Mouse (Mus musculus): Measurements from ENCODE around the gene Ankrd28.

The Ankrd28 gene

GRCm38 (mm10) chr14:31717360-31717759 is 113.1 kb downstream of the Ankrd28 start:
- in situ Hi-C loops (cut with MseI, MboI): no loop called here

GRCm38 (mm10) chr14:31715669-31716068 is 114.8 kb downstream of the Ankrd28 start:
- in situ Hi-C loops (cut with MseI, MboI): no loop called here

GRCm38 (mm10) chr14:31709343-31709742 is 121.1 kb downstream of the Ankrd28 start:
- in situ Hi-C loops (cut with MseI, MboI): no loop called here

GRCm38 (mm10) chr14:31700376-31700775 is 130.1 kb downstream of the Ankrd28 start:
- in situ Hi-C loops (cut with MseI, MboI): no loop called here

- in situ Hi-C loops (cut with MseI, MboI): no loop called here
These were observed 132.7 kb downstream of the Ankrd28 start for GRCm38 (mm10) chr14:31697755-31698154.

GRCm38 (mm10) chr14:31697346-31697745 is 133.1 kb downstream of the Ankrd28 start:
- in situ Hi-C loops (cut with MseI, MboI): no loop called here

GRCm38 (mm10) chr14:31696985-31697303 is 133.5 kb downstream of the Ankrd28 start:
- in situ Hi-C loops (cut with MseI, MboI): no loop called here

GRCm38 (mm10) chr14:31696206-31696984 is 134.1 kb downstream of the Ankrd28 start:
- in situ Hi-C loops (cut with MseI, MboI): no loop called here

- in situ Hi-C loops (cut with MseI, MboI): no loop called here
These were observed 137.9 kb downstream of the Ankrd28 start for GRCm38 (mm10) chr14:31692536-31692935.

GRCm38 (mm10) chr14:31686231-31686630 is 144.2 kb downstream of the Ankrd28 start:
- in situ Hi-C loops (cut with MseI, MboI): no loop called here

- in situ Hi-C loops (cut with MseI, MboI): no loop called here
These were observed 144.8 kb downstream of the Ankrd28 start for GRCm38 (mm10) chr14:31685680-31686079.

- in situ Hi-C loops (cut with MseI, MboI): no loop called here
These were observed 146.0 kb downstream of the Ankrd28 start for GRCm38 (mm10) chr14:31684343-31685040.

- in situ Hi-C loops (cut with MseI, MboI): no loop called here
These were observed 146.8 kb downstream of the Ankrd28 start for GRCm38 (mm10) chr14:31683610-31684009.

GRCm38 (mm10) chr14:31681931-31682555 is 148.4 kb downstream of the Ankrd28 start:
- in situ Hi-C loops (cut with MseI, MboI): no loop called here

GRCm38 (mm10) chr14:31681291-31681690 is 149.2 kb downstream of the Ankrd28 start:
- in situ Hi-C loops (cut with MseI, MboI): no loop called here

- in situ Hi-C loops (cut with MseI, MboI): no loop called here
These were observed 149.8 kb downstream of the Ankrd28 start for GRCm38 (mm10) chr14:31680656-31681055.

- in situ Hi-C loops (cut with MseI, MboI): loop anchor here in 1 of 2 experiments (25.0 kb wide), 2 partner anchors 266 to 391 kb away; no protein-coding TSS in a partner anchor
These were observed 158.7 kb downstream of the Ankrd28 start for GRCm38 (mm10) chr14:31671635-31672320.

- in situ Hi-C loops (cut with MseI, MboI): loop anchor here in 1 of 2 experiments (25.0 kb wide), 2 partner anchors 267 to 392 kb away; no protein-coding TSS in a partner anchor
These were observed 160.6 kb downstream of the Ankrd28 start for GRCm38 (mm10) chr14:31669642-31670490.

- in situ Hi-C loops (cut with MseI, MboI): loop anchor here in 1 of 2 experiments (25.0 kb wide), 2 partner anchors 268 to 393 kb away; no protein-coding TSS in a partner anchor
These were observed 161.3 kb downstream of the Ankrd28 start for GRCm38 (mm10) chr14:31669161-31669611.

GRCm38 (mm10) chr14:31668326-31668725 is 162.1 kb downstream of the Ankrd28 start:
- in situ Hi-C loops (cut with MseI, MboI): loop anchor here in 1 of 2 experiments (25.0 kb wide), 2 partner anchors 269 to 394 kb away; no protein-coding TSS in a partner anchor
